Mouse (Mus musculus): ENCODE measurements around the gene Dhrs4.

The Dhrs4 gene

DNA sequence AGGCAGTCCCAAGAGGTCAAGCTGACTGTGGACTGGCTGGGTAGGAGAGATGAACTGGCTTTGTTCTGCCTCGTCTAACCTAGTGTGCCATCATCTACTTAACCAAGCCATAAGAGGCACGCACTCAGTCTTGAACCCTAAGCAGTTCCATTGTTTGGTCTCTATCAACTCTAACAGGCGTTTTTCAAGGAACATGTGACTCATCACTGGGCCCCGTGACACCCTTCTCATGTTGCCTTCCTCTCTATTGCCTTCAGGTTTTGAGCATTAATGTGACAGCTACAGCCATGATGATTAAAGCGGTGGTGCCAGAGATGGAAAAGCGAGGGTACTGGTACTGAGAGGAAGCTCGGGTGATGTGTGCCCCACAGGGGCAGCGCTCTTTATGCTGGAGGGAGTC is 8.3 kb downstream of the Dhrs4 start:
- no peak for DNase-seq (ENCODE audit: low spot score)

DNA sequence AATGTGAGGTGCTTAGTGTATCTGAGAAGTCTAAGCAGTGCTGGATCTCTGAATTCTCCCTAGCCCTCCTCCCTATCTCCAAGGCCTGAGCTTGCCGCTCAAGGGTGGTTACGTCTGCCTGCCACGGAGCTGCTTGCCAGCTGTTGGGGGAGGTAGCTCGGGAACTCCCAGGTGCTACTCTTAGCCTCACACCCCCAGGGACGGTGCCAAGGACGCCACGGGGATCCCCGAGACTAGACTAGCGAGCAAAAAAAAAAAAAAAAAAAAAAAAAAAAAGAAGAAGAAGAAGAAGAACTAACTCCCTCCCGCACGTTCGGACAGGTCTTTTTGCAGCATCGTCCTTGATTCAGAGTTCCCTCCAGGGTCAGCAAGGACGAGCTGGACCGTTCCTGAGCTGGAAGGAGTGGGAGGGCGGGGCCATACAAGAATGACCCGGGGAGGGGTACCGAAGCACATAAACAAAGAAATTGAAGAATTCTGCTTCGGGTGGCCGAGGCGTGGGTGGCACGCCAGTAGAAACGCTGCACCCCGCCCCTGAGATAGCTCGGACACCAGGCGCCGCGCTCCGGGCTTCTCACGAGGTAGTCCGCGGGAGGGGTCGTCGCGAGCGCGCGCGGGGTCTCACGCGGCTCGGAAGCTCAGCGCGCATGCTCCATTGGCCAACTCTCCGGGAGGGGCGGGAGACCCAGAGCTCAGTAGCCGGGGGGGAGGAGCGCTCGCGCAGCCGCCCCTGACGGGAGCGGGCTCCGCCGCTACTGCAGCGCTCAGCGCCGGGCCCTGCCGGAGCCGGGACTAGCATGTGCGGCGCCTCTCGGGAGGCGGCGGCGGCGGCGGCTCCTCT is 12.0 kb downstream of the Dhrs4 start, which contains the start of gene Carmil3:
TSS of gene Carmil3 (plus strand) at position 291 of the 841 bp plus-strand sequence.
- DNase-seq (ENCODE audit: low spot score) = peak; percentile 88

DNA sequence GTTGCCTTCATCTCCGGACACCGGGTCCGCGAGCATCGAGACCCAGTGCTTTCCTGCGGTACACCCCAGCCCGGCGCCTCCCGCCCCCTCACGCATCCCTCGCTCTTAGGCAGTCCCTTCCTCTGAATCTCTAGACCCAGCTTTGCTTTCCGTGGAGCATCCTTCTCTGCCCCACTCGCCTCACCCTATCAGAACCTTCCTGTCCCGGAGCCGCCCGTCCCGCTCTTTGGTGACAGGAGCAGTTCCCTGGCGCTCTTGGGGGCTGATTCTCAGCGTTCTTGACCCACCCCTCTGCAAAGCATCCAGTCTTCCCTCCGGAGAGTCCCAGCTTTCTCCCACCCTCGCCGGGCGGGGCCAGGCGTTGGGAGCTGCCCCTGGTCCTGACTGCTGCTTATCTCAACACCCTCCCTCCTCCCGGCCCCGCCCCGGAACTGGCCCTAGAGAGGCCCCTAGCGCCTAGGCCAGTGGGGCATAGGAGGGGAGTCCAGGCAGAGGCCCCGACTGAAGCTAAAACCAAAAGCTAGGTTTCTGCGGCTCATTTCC is 12.8 kb downstream of the Dhrs4 start:
- peak; percentile 54 for DNase-seq (ENCODE audit: low spot score)

DNA sequence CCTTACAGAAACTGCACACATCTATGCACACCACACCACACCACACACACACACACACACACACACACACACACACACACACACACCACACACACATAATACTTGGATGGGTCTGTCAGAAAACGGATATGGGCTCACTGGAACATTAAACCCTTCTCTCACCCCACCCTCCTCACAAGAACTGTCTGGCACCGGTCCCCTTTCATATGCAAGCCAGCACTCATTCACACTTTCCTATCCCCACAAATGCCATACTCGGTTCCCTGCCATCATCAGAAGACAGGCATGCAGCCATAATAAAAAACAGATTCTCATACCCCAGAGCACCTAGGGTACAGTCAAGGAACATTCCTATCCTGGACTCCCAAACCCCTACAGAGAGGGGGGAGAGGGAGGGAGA is 13.5 kb downstream of the Dhrs4 start:
- no peak for DNase-seq (ENCODE audit: low spot score)

DNA sequence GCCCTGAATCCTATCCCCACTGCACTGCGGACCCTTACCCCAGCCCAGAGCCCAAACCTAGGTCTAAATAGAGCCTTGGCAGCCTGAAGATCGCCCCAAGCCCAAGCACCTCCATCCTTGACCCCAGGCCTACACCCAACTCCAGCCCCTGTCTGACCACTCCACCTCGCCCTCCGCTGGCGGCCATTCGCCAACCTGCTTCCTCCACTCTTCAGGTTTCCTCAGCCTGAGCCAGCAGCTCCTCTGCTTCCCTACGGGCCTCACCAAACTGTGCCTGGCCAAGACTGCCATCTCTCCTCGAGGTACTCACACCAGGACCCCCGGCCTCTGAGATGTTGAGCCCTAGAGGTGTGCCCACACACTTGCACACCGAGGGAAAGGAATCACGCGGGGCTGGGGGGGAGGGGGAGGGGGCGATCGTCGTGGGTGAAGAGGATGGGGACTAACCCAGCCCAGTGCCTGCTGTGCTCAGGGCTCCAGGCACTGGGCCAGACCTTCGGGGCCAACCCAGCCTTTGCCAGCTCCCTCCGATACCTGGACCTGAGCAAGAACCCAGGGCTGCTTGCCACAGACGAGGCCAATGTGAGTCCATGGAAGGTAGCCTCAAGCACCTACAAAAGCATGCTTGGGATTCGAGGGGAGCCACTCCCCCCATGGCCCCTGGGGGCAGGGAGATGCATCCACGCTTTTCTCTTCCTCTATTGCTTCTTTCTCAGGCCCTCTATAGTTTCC is 17.1 kb downstream of the Dhrs4 start:
- no peak for DNase-seq (ENCODE audit: low spot score)

DNA sequence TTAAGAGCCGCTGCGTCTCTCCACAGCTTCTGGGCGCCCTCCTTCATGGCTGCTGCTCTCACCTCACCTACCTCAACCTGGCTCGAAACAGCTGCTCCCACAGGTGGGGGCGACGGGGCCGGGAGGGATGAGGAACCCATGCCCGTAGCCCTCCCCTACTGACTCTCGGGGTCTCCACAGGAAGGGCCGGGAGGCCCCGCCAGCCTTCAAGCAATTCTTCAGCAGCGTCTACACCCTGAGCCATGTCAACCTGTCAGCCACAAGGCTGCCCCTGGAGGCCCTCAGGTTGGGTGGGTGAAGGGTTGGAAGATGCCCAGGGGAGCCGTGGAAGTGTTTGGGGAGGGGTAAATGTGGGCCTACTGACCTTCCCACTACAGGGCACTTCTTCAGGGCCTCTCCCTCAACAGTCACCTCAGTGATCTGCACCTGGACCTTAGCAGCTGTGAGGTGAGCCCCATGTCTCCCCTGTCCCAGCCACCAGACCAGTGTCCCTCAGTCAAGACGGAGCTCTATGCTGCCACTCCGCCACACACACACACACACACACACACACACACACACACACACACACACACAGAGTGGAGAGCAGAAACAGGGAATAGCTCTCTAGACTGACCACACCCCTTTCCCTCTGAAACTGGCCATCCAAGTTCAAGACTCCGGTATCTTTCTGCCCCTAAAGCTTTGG is 18.3 kb downstream of the Dhrs4 start:
- no peak for DNase-seq (ENCODE audit: low spot score)

DNA sequence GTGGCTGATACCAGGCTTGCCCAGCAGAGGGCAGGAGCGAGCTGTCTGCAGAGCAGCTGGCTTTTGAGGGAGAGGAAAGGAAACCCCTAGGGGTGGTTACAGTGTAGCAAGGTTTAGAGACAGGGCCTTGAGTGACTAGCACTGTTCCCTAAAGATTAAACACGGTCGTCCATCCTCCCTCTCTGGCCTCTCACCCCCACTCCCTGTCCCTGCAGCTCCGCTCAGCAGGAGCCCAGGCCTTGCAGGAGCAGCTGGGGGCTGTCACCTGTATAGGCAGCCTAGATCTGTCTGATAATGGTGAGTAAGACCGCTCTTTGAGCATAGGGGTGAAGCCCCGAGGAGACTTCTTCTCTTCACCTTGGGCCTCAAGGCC is 18.9 kb downstream of the Dhrs4 start:
- peak; percentile 88 for DNase-seq (ENCODE audit: low spot score)

DNA sequence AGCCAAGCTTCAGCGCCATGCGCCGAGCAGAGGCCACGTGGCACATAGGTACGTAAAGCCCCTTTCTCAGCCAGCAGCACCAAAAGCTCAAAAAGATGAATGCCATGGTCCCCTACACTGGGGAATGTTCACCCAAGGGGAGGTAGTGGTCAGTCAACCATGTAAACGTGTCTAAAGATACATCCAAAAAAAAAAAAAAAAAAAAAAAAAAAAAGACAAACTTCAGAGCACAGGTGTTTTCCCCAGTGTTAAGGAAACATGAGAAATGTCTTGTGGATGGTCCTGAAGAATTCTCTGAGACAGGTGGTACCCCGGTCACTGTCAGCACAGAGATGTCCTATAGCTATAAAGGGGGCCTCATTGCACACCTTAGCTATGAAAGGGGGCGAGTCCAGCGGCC is 27.1 kb downstream of the Dhrs4 start:
- no peak for DNase-seq (ENCODE audit: low spot score)

DNA sequence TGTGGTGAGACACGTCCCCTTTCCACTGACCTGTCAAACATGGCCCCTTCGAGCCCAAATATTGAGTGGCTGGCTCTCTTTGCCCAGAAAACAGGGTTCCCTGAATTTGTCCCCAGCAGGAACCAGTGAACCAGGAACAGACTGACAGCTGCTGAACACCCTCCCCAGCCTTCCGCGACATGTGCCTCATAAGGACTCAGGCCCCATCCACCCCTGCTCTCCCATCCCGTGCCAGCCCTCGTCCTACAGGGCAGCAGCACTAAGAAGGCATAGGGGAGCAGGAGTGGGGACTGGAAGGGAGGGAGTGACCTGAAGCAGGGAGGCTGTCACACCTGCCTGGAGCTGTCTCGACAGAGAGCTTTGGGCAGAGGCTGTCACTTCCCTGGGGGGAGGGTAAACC is 29.2 kb downstream of the Dhrs4 start:
- DNase-seq (ENCODE audit: low spot score) = no peak

DNA sequence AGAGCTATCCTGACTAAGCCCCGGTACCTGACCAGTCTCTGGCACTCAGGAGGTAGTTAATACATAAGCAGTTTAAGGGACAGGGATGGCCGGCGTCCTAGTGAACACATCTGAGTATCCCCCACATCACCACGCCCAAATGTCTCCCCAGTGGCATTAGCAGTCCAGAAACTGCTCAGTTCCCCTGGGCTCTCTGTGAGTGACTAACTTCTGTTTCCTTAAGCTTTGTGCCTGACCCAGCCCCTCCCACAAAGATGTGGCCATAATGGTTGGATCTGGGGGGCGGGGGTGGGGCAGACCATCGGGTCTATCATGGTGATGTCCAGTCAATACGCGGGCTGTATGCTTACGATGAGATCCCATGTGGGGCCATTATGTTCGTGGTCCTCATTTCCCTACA is 31.0 kb downstream of the Dhrs4 start:
- no peak for DNase-seq (ENCODE audit: low spot score)

DNA sequence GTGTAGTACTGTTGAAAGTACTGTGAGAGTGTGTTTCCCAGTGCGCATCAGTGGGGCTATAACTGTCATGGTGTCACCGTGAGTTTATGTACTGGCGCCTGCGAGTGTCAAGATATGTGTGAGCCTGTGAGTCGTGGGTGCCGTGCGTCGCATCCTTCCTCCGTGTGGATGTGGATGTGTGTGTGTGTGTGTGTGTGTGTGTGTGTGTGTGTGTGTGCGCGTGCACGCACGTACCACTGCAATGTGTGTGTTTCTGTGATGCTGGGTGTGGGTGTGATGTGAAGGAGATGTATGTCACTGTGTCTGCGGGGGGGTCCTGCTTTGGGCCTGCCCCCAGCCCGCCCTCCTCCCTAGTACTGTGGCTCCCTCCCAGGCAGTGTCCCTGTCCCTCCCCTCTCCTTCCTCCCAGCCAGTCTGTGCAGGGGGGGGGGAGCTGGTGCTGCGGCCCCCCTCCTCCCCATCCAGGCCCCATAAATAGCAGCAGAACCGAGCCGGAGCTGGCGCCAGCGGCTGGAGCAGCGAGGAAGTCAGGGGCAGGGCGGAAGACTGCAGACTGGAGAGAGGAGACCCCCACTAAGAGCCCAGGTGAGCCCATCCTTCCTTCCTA is 31.7 kb downstream of the Dhrs4 start, which contains the start of gene Cpne6:
TSS of gene Cpne6 (plus strand) at position 321 of the 607 bp plus-strand sequence.
- no peak for DNase-seq (ENCODE audit: low spot score)

DNA sequence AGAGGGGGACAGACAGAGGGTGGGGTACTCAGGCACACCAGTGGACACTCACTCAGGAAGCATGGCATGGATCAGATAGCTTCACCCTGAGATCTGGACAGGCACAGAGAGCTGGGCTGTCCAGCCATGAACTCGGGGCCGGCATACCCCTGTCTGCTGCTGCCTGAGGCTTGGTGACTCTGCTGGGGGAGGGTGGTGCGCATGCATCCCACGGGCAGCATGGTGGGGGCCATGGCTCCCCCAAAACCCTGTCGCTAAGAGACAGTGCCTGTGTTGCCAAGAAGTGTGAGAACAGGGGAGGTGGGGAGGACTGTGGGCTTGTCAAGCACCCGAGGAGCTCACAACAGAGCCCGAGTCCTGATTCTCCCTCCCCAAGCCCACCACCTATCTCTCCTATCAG is 32.5 kb downstream of the Dhrs4 start:
- no peak for DNase-seq (ENCODE audit: low spot score)

DNA sequence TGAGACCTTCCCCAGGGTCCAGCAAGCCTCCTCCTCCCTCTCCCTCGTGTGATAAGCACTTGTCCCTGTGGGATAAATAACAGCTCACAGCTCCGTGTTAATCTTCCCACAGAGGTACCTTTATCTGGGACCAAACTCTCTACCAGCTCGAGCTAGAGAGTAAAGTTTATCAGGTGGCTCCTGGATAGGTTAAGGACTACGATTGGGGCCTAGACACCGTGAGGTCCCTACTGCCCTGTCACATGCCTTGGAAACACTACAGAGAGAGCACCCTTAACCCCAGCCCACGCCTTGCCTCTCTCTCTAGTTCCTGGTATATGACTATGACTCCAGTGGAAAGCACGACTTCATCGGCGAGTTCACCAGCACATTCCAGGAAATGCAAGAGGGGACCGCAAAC is 35.4 kb downstream of the Dhrs4 start:
- DNase-seq (ENCODE audit: low spot score) = no peak

DNA sequence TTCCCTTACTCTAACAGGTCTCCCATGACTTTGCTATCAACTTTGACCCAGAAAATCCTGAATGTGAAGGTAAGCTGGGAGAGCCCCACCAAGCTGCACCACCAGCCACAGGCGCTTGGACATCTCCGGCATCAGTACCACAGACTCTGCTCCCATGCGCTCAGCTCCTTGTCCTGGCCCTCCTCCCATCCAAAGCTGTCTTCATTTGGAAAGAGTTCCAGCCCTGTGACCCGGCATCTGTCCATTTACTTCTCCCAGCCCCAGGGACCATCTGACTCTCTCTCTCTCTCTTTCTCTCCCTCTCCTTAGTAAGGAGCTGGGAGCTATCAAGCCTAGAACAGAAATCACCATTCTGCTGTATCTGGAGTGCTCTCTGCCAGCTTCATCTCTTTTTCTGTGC is 37.3 kb downstream of the Dhrs4 start:
- no peak for DNase-seq (ENCODE audit: low spot score)

DNA sequence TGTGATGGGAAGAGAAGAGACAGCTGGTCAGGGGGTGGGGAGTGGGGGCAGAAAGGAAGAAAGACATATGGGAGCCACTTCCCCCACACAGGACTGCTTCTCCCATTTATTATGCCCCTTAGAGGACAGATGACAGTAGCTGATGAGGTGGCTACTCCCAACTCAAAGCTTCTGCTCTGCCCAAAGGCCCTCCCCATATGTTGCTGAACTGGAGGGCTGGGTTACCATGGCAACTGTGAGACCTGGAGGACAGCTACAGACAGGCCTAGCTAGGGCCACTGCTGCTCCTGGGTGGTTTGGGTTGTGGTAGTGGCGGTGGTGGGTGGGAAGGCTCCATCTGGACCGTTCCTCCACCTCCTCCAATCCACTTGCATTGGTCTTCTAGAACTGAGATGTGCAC is 40.3 kb downstream of the Dhrs4 start:
- DNase-seq (ENCODE audit: low spot score) = peak; percentile 51

DNA sequence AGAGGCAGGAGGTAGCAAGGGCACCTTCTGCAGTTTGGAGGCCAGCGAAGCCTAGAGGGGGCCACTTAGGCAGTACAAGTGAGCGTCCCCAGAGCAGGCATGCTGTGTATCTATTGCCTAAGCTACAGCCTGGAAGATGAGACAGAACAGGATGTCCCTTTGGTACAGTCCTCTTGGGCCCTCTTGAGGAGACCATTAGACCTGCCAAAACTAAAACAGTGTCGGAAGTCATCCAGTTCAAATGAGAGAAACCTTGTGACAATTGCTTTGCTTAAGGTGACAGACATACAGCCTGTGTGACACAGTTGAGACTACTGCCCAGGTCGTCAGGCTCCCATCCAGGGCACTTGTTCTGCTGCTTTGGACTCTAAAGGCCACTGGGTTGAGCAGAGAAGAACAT is 41.0 kb downstream of the Dhrs4 start:
- no peak for DNase-seq (ENCODE audit: low spot score)

DNA sequence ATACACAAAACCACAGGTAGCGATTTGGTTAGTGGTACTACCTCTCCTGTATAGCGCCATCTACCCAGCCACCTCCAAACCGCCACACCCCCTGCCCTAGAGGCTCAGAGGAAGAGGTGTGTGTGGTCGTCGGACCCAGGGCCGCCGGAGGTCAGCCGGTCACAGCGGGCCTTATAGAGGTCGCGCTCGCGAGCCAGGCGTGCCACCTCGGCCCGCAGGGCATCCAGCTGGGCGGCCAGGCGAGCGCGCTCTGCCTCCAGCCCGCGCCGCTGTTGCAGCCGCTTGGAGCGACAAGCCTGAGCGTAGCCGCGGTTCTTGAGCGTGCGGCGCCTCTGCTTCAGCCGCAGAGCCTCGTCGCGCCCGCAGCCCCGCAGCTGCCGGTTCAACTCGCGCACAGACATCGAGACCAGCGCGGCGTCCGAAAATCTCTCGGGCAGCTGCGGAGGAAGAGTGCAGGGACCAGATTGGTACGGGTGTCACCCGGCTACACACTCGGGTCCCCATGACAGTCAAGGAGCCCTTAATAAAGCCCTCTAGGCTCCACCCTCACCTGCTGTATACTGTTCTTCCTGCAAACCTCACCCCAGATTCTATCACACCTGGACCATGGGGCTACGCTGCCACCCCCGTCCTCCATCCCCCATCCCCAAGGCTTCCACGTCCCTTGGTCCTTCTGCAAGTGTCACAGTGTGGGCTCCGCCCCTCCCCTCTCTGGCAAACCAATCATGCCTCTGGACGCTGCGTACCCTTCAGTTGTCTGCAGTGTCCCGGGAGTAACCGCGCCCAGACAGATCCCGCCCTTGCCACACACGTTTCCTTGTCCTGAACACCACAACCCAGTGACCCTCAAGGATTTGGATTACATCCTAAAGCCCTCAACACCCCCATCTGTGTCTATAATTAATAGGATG is 42.1 kb downstream of the Dhrs4 start:
- peak; percentile 40 for DNase-seq (ENCODE audit: low spot score)

DNA sequence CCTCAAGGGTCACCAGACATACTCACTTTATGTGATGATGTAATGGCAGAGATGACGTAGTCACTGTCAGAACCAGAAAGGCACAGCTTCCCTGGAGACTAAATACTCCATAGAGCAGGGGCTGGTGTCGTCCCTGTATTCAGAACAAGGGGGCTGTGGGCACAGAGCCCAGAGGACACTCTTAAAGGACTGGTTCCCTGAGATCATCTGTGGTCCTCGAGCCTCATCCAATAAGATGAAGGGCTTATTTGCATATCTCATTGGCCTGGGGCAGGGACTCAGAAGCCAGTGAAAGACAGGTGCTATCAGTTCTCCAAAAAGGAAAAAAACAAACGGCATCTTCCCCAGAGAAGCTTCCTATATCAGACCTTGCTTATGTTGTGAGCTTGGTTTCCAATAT is 45.5 kb downstream of the Dhrs4 start:
- DNase-seq (ENCODE audit: low spot score) = no peak

DNA sequence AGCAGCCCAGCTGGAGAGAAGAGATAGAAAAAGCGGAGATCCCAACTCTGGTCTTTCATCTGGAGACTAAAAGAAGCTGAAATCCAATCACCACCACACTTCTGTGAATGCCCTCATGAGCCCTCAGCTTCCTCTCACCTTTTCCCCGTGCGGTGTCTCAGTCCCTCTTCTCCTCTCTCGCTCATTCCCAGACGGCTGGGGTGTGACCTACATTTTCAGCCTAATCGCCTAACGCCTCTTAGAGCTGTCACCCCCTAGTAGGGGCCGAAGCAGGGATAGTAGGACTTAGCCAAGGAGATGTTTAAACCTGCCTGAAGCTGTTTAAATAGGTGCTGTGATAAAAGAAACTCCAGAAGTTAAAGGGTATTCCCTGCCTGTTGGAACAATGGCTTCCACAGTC is 46.2 kb downstream of the Dhrs4 start, which contains the start of gene Nrl:
TSS of gene Nrl (minus strand) at position 197 of the 400 bp plus-strand sequence.
- DNase-seq (ENCODE audit: low spot score) = no peak

DNA sequence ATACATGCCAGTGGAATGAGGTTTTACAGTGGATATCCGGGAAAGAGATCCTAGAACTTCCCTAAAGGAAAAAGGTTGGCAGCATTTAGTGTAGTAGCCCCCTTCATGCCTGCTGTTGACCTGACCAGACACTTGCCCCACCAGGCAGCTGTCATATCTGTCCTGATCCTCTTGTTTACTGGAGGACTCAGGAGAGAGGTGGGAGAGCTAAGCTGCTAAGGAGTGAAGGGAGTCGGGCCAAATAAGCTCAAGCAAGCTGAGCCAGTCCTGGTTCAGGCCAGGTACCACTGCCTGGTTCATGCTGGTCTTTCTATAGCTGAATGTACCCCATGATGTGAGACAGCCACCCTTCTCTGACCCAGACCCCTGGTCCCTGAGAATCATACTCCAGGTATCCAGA is 48.1 kb downstream of the Dhrs4 start:
- DNase-seq (ENCODE audit: low spot score) = no peak

DNA sequence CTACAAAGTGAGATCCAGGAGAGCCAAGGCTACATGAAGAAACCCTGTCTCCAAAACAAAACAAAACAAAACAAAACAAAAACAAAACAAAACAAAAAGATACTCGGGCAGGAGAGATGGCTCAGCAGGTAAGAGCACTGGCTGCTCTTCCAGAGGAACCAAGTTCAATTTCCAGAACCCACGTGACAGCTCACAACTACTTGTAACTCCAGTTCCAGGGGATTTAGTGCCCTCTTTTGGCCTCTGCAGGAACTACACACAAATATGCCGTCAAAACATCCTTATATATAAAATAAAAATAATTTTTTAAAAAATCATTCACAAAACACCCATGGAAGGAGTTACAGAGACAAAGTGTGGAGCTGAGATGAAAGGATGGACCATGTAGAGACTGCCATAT is 49.4 kb downstream of the Dhrs4 start:
- peak; percentile 50 for DNase-seq (ENCODE audit: low spot score)

Data from MN1 (cell line).